Mouse (Mus musculus) liver, adult 2 months (tissue): ENCODE results near the gene Olfr1396. TPM values are rescaled to one million over a fixed set of nuclear protein-coding genes. Genes with fewer than 3 reads are reported as not detected.
A peak's percentile ranks its signal among the peaks of the same experiment; 100 is the strongest.
"Not testable (repeated sequence)": the region's sequence is repeated elsewhere in the genome, so short reads cannot be mapped to it uniquely, and the experiment has no call there.

Experiments
- DNase-seq: peaks from one replicate; pipeline ENCODE4 v3.0.0-alpha.2; 2011; ENCODE audit warnings: low read depth, low spot score; ENCODE audit errors: extremely low read depth
- H3K27ac ChIP-seq: fragments of 200-500 bp; replicated peaks from 2 replicates; pipeline ENCODE4 v1.5.1; 2012; ENCODE audit warnings: low read depth, mild to moderate bottlenecking, control low read depth, inconsistent platforms, low read length; ENCODE audit not compliant: insufficient read depth
- H3K27me3 ChIP-seq: fragments of 200-500 bp; 2 replicates; pipeline ENCODE4 v1.6.1; 2012; ENCODE audit warnings: mild to moderate bottlenecking, moderate library complexity, low read length, inconsistent platforms; ENCODE audit not compliant: control insufficient read depth, insufficient read depth
- H3K36me3 ChIP-seq: fragments of 200-500 bp; 2 replicates; pipeline ENCODE4 v1.6.1; 2012; ENCODE audit warnings: low read length, inconsistent platforms; ENCODE audit not compliant: control insufficient read depth, insufficient read depth
- H3K4me1 ChIP-seq: fragments of 200-500 bp; 2 replicates; pipeline ENCODE4 v1.6.1; 2011; ENCODE audit warnings: low read length; ENCODE audit not compliant: control insufficient read depth, insufficient read depth
- H3K4me3 ChIP-seq: fragments of 200-500 bp; 2 replicates; pipeline ENCODE4 v1.5.1; 2011; ENCODE audit warnings: low read depth, mild to moderate bottlenecking, control low read depth, low read length, moderate library complexity; ENCODE audit not compliant: insufficient read depth
- H3K79me2 ChIP-seq: fragments of 200-500 bp; 2 replicates; pipeline ENCODE4 v1.6.1; 2012; ENCODE audit warnings: inconsistent platforms, mild to moderate bottlenecking, low read length, moderate library complexity; ENCODE audit not compliant: control insufficient read depth, insufficient read depth
- H3K9ac ChIP-seq: fragments of 200-500 bp; 2 replicates; pipeline ENCODE4 v1.6.1; 2012; ENCODE audit warnings: low read depth, mild to moderate bottlenecking, control low read depth, inconsistent platforms, low read length
- CTCF ChIP-seq: fragments of 200-500 bp; IDR thresholded peaks from 2 replicates; pipeline ENCODE4 v1.5.1; 2011; ENCODE audit warnings: low read depth, low read length, control low read depth
- POLR2A ChIP-seq: fragments of 200-500 bp; IDR thresholded peaks from 2 replicates; pipeline ENCODE4 v1.6.1; 2011; ENCODE audit warnings: low read length, control low read depth; ENCODE audit not compliant: insufficient read depth; ENCODE audit errors: extremely low read depth
- WGBS: fragments of 180-500 bp; shearing (Covaris S2); methylation state at CpG from one replicate; pipeline ENCODE4 v1.1.7; 2018; 5-methylcytosine and 5-hydroxymethylcytosine counted together
- polyA plus RNA-seq: library from polyadenylated mRNA; depleted of rRNA; stranded (reverse); fragments of >200 nt; gene quantifications from 2 replicates; pipeline ENCODE4 v1.2.3, GENCODE M21; 2012; rRNA removed
- total RNA-seq: library from RNA; depleted of rRNA; stranded (reverse); fragments of >200 nt; gene quantifications from 2 replicates; pipeline ENCODE4 v1.2.3, GENCODE M21; 2014; rRNA removed

Olfr1396 gene
- total and polyA plus RNA-seq, 2 experiments, result under 0.01 to 0.02 TPM

DNA sequence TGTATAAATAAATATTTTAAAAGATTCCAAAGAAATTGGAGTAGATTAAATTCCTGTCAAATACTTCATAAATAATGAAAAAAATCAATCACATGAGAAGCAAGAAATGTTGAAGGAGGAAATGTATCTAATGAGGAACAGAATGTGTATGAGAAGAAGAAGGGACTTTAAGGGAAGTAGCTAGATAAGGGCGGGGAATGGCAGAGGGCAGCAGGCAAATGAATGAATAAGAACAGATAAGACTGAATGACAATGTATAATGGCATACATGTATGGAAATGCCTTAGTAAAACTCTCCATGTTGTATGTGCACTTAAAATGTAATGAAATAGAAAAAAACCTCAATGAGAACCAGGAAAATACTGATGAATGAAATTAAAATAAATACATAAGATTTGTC is 46.3 kb downstream of the Olfr1396 start:
- no peaks in the 10 kb centered on the region; the same call in 1 of the 2 replicates for H3K4me1 ChIP-seq
- no peaks in the 10 kb centered on the region for H3K79me2 ChIP-seq
- 95% methylated on average over 1 of the region's 1 CpGs for WGBS
- H3K27me3 ChIP-seq, result no peaks in the 10 kb centered on the region
- no peak overlapping the region for H3K9ac ChIP-seq
- no peak overlapping the region for H3K27ac ChIP-seq
- no peak for DNase-seq
- H3K36me3 ChIP-seq, result no peaks in the 10 kb centered on the region
- no peak overlapping the region for H3K4me3 ChIP-seq
- TF ChIP-seq POLR2A, result no peak
- no peak for TF ChIP-seq CTCF

DNA sequence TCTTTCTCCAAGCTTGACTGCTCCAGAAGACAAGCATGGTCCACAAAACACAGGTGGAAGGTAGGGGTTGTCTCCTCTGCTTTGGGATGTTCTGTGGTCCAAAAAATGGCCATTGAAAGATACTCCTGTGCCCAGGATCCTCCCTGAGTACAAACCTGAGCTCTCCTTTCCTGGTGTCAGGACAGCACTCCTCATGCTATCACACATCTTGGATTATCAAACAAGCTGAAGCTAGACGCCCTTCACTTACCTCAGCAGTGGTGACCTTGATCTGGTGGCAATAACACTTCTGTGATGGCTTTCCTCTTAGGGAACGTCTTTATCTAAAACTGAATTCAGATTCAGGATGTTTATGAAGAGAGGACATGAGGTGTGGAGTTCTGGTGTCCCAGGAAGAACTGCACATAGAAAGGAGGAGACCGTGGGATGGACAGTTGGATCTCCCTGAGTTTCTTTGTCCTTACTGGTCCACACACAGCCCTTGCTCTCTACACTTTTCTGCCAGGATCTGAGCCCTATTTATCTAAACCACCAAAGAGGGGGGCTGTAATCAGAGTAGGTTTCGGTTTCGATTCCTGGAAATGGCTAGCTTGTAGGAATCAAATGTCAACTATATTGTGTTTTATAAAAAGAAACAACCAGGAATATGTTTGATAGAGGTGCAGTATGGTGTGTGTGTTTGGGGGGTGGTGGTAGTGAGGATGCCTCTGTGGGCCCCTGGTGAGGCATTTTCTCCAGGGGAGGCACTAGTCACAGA is 50.8 kb downstream of the Olfr1396 start, which contains the start of gene Tgtp2:
Gene Tgtp2 (minus strand): TSS at position 494 of the 757 bp plus-strand sequence.
- H3K4me3 ChIP-seq, H3K4me1 ChIP-seq, DNase-seq, H3K9ac ChIP-seq, H3K79me2 ChIP-seq, H3K36me3 ChIP-seq, H3K27me3 ChIP-seq: not testable (repeated sequence)
- 62% methylated on average over 5 of the region's 5 CpGs for WGBS
- H3K27ac ChIP-seq, result peak within 1 kb of the TSS; percentile 73

DNA sequence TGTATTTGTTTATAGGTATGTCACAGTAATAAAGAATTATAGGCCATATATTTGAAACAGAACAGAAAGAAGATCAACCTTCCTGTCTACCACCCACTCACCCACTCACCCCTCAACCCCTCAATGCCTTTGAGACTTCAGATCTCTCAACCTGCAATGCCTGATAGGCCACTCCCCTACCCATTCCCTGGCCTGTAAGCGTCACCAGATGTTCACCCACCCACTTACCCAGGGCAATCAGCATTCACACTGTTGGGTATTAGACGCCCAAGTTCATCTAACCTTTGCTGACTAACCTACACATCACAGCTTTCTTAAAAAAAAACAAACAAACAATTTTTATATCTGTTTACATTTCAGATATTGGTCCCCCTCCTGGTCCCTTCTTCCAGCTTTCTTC is 52.8 kb downstream of the Olfr1396 start:
- not testable (repeated sequence) for H3K27ac ChIP-seq, H3K9ac ChIP-seq, DNase-seq, H3K4me1 ChIP-seq, H3K36me3 ChIP-seq, H3K27me3 ChIP-seq, H3K79me2 ChIP-seq
- 72% methylated on average over 2 of the region's 2 CpGs for WGBS
- peak overlapping the region; percentile 16; the same call in 1 of the 2 replicates for H3K4me3 ChIP-seq

DNA sequence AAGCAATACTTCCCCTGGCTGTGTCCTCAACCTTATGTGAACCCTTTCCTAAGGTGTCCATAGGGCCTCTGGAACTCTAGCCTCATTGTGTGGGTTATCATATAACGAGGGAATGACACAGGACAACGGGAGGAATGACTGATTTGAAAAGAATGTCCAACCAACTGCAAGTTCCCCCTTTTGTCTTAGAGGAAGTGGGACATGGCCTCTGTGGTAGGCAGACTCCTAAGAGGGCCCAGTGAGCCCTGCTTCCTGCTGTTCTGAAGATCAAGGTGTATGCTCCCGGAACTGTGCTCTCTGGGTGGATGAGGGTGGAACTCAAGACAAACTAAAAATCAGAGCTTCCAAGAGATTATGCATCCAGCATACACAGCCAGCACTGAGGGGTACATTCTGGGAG is 54.6 kb downstream of the Olfr1396 start:
- WGBS, result 59% methylated on average over 2 of the region's 3 CpGs
- H3K4me1 ChIP-seq, H3K36me3 ChIP-seq: not testable (repeated sequence)

More for the DNA sequence above, 54.6 kb downstream of the Olfr1396 start:
- H3K9ac ChIP-seq, H3K27ac ChIP-seq, H3K4me3 ChIP-seq, H3K79me2 ChIP-seq, DNase-seq, H3K27me3 ChIP-seq: not testable (repeated sequence)

Other genes with a start within 250 kb of the Olfr1396 start
- gene Irgm1, start 243.2 kb downstream of the Olfr1396 start, total RNA-seq, result 43.0 and 48.4 TPM in 2 replicates
- 29.9 and 33.3 TPM in 2 replicates for gene Irgm1, start 243.2 kb downstream of the Olfr1396 start, polyA plus RNA-seq
- 1.3 and 1.9 TPM in 2 replicates for gene Gm5431, start 212.7 kb downstream of the Olfr1396 start, total RNA-seq
- 0.10 and 0.12 TPM in 2 replicates for gene Gm5431, start 212.7 kb downstream of the Olfr1396 start, polyA plus RNA-seq
- 2.3 and 4.0 TPM in 2 replicates for gene Psme2b, start 168.7 kb downstream of the Olfr1396 start, total RNA-seq
- gene Psme2b, start 168.7 kb downstream of the Olfr1396 start, polyA plus RNA-seq, result 2.5 and 3.0 TPM in 2 replicates
- 0.20 and 0.28 TPM in 2 replicates for gene Olfr56, start 136.0 kb downstream of the Olfr1396 start, total RNA-seq
- gene Olfr56, start 136.0 kb downstream of the Olfr1396 start, polyA plus RNA-seq, result 0.05 TPM in 1 of 2 replicates, not detected in the other
- 4.1 and 5.1 TPM in 2 replicates for gene 9930111J21Rik1, start 135.5 kb downstream of the Olfr1396 start, total RNA-seq
- 0.44 and 0.48 TPM in 2 replicates for gene 9930111J21Rik1, start 135.5 kb downstream of the Olfr1396 start, polyA plus RNA-seq
- gene Gm12185, start 122.6 kb downstream of the Olfr1396 start, total RNA-seq, result 0.13 and 0.18 TPM in 2 replicates
- 0.02 TPM in 1 of 2 replicates, not detected in the other for gene Gm12185, start 122.6 kb downstream of the Olfr1396 start, polyA plus RNA-seq
- 9.8 and 11.1 TPM in 2 replicates for gene Tgtp1, start 120.7 kb downstream of the Olfr1396 start, total RNA-seq
- 1.4 and 2.8 TPM in 2 replicates for gene Tgtp1, start 120.7 kb downstream of the Olfr1396 start, polyA plus RNA-seq
- gene 9930111J21Rik2, start 63.6 kb downstream of the Olfr1396 start, total RNA-seq, result 2.8 and 4.0 TPM in 2 replicates
- gene 9930111J21Rik2, start 63.6 kb downstream of the Olfr1396 start, polyA plus RNA-seq, result 0.30 and 0.44 TPM in 2 replicates
- gene Tgtp2, start 50.7 kb downstream of the Olfr1396 start, total RNA-seq, result 5.7 and 6.9 TPM in 2 replicates
- 1.1 and 1.3 TPM in 2 replicates for gene Tgtp2, start 50.7 kb downstream of the Olfr1396 start, polyA plus RNA-seq
- 20.0 and 21.3 TPM in 2 replicates for gene Ifi47, start 38.3 kb downstream of the Olfr1396 start, total RNA-seq
- gene Ifi47, start 38.3 kb downstream of the Olfr1396 start, polyA plus RNA-seq, result 8.2 and 12.7 TPM in 2 replicates
- not detected in 2 replicates for gene Olfr1395, start 27.4 kb upstream of the Olfr1396 start, total RNA-seq
- not detected in 2 replicates for gene Olfr1395, start 27.4 kb upstream of the Olfr1396 start, polyA plus RNA-seq
- not detected in 2 replicates for gene Olfr1394, start 39.5 kb upstream of the Olfr1396 start, total RNA-seq
- not detected in 2 replicates for gene Olfr1394, start 39.5 kb upstream of the Olfr1396 start, polyA plus RNA-seq
- gene Btnl9, start 72.3 kb upstream of the Olfr1396 start, total RNA-seq, result 3.4 and 5.5 TPM in 2 replicates
- gene Btnl9, start 72.3 kb upstream of the Olfr1396 start, polyA plus RNA-seq, result 1.9 and 2.3 TPM in 2 replicates
- 18.3 and 18.8 TPM in 2 replicates for gene Zfp62, start 88.4 kb upstream of the Olfr1396 start, total RNA-seq
- 0.71 and 1.4 TPM in 2 replicates for gene Zfp62, start 88.4 kb upstream of the Olfr1396 start, polyA plus RNA-seq
- gene Mgat1, start 129.3 kb upstream of the Olfr1396 start, total RNA-seq, result 44.7 and 60.8 TPM in 2 replicates
- 134 and 145 TPM in 2 replicates for gene Mgat1, start 129.3 kb upstream of the Olfr1396 start, polyA plus RNA-seq
- 0.09 and 0.27 TPM in 2 replicates for gene Olfr1393, start 163.4 kb upstream of the Olfr1396 start, total RNA-seq
- gene Olfr1393, start 163.4 kb upstream of the Olfr1396 start, polyA plus RNA-seq, result 0.47 and 0.55 TPM in 2 replicates
- not detected in 2 replicates for gene Olfr1392, start 170.4 kb upstream of the Olfr1396 start, total RNA-seq
- 0.09 and 0.26 TPM in 2 replicates for gene Olfr1392, start 170.4 kb upstream of the Olfr1396 start, polyA plus RNA-seq
- not detected in 2 replicates for gene Olfr10, start 189.9 kb upstream of the Olfr1396 start, total RNA-seq
- not detected in 2 replicates for gene Olfr10, start 189.9 kb upstream of the Olfr1396 start, polyA plus RNA-seq
- not detected in 2 replicates for gene Olfr1391, start 207.9 kb upstream of the Olfr1396 start, total RNA-seq
- gene Olfr1391, start 207.9 kb upstream of the Olfr1396 start, polyA plus RNA-seq, result not detected in 2 replicates
- not detected in 2 replicates for gene Olfr1390, start 220.3 kb upstream of the Olfr1396 start, total RNA-seq
- not detected in 2 replicates for gene Olfr1390, start 220.3 kb upstream of the Olfr1396 start, polyA plus RNA-seq